Mouse (Mus musculus) cerebellum, adult 2 months (tissue): ENCODE results near the gene Renbp.

ENCODE experiments used
- CTCF ChIP-seq: fragments of 200-500 bp; IDR thresholded peaks from 2 replicates; pipeline ENCODE4 v1.5.1; 2011; ENCODE audit warnings: low read depth, mild to moderate bottlenecking, control low read depth, low read length, moderate library complexity, borderline replicate concordance; ENCODE audit not compliant: insufficient read depth
- POLR2A ChIP-seq: fragments of 200-500 bp; IDR thresholded peaks from 2 replicates; pipeline ENCODE4 v1.6.1; 2011; ENCODE audit warnings: low read length, control low read depth, borderline replicate concordance; ENCODE audit not compliant: insufficient read depth

DNA sequence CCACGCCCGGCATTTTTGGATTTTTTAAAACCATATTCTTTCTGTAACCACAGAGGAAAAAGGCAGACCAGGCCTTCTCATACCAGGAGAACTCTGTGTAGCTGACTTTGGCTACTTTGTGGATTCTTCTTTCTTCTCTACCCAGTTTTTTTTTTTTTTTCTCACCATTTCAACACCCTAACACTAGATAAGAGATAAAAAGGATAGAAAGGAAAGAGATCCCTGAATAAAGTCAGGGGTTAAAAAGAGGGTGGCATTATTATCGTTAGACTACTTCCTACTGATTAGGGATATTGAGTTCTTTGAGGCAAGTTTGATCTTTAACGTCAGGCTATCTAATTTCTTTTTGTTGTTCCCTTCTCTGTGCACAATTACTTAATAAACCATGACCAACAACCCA is 42.1 kb upstream of the Renbp start:
- TF ChIP-seq POLR2A (no peak), CTCF (no peak)
